Mouse (Mus musculus): ENCODE measurements at regions not wholly inside any gene's neighbourhood (a gene's known extent, or its start where the extent isn't known, plus 50 kb on each side); places are given as distances from the start of the nearest gene placed in this dataset.
"Not testable (repeated sequence)": the region's sequence is repeated elsewhere in the genome, so short reads cannot be mapped to it uniquely, and the experiment has no call there.

DNA sequence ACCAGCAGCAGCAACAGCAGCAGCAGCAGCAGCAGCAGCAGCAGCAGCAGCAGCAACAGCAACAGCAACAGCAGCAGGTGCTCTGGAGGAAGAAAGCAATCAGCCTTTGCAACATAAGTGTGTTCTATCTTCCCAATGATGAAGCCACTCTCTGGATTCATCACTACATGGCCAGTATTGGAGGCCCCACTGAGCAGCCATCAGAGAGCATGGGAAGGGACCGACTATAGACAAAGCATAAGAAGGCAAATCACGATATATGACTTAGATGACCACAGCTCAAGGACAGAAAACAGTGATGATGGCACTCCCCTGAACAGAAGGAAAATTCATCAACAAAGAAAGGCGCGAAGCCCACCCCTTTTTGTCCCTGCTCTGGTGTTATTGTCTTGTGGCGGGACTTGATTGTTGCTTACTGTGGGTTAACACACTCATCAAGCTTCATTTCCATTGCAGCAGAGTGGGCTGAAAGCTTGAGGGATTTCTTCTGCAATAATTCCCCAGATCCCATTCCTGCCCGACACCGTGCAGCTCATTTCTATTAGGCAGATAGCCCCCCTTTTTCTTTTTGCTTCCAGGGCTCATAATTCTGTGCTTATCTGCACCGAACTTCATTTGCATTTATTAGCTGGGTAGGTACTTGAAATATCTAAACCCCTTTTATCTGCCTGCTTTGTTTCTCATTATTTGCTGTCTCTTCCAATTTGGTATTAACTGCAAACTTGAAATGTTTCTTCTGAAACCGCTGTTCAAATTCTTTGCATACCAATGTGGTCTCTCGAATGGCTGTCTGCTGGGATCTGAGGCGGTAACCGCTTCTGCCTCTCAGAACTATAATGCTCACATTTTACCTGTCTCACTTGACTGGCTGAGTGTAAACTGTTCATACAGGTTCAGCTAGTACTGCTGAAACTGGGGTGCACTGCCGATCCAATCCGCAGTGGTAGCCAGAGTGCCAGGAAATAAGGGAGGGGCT, 296.5 kb downstream of the Hace1 start:
- 65% methylated on average over 14 of the region's 14 CpGs for WGBS
- Histone ChIP-seq H3K36me3 (ENCODE audit: control insufficient read depth, insufficient read depth, low read length) (no peaks in the 10 kb centered on the region), H3K4me1 (ENCODE audit: control insufficient read depth in 2 of 2, insufficient read depth in 2 of 2, low read length in 2 of 2) (peaks cover 3% of the 10 kb centered on the region in 2 experiments; a peak in 1 of 4 replicates), H3K4me3 (ENCODE audit: control insufficient read depth in 1 of 2, insufficient read depth in 1 of 2, low read depth in 1 of 2, low read length in 2 of 2) (no peak overlapping the region), H3K27me3 (ENCODE audit: control insufficient read depth, insufficient read depth, low read length) (no peaks in the 10 kb centered on the region), H3K27ac (replicated peaks in 1 of 2; ENCODE audit: control insufficient read depth in 1 of 2, insufficient read depth in 1 of 2, low read depth in 2 of 2, low read length in 2 of 2) (no peak overlapping the region), H3K9me3 (ENCODE audit: control insufficient read depth, low read length) (no peaks in the 10 kb centered on the region), H3K9ac (ENCODE audit: low read length) (no peak overlapping the region), H3K4me2 (ENCODE audit: low read length) (peak overlapping the region; percentile 11; the same call in 1 of the 2 replicates)
- ATAC-seq (ENCODE audit: insufficient number of reproducible peaks, insufficient read depth, low FRiP score, low read depth) = no peak

- H3K9ac ChIP-seq (ENCODE audit: low read length); H3K27ac ChIP-seq (replicated peaks in 1 of 2; ENCODE audit: control insufficient read depth in 1 of 2, insufficient read depth in 1 of 2, low read depth in 2 of 2, low read length in 2 of 2); H3K4me3 ChIP-seq (ENCODE audit: control insufficient read depth in 1 of 2, insufficient read depth in 1 of 2, low read depth in 1 of 2, low read length in 2 of 2); H3K4me1 ChIP-seq (ENCODE audit: control insufficient read depth in 2 of 2, insufficient read depth in 2 of 2, low read length in 2 of 2); H3K9me3 ChIP-seq (ENCODE audit: control insufficient read depth, low read length); H3K36me3 ChIP-seq (ENCODE audit: control insufficient read depth, insufficient read depth, low read length); ATAC-seq (ENCODE audit: insufficient number of reproducible peaks, insufficient read depth, low FRiP score, low read depth); H3K4me2 ChIP-seq (ENCODE audit: low read length); H3K27me3 ChIP-seq (ENCODE audit: control insufficient read depth, insufficient read depth, low read length): not testable (repeated sequence)
- 91% methylated on average over 19 of the region's 20 CpGs for WGBS
Measured at GRCm38 (mm10) chr10:45875287-45875686, 297.7 kb downstream of the Hace1 start.

DNA sequence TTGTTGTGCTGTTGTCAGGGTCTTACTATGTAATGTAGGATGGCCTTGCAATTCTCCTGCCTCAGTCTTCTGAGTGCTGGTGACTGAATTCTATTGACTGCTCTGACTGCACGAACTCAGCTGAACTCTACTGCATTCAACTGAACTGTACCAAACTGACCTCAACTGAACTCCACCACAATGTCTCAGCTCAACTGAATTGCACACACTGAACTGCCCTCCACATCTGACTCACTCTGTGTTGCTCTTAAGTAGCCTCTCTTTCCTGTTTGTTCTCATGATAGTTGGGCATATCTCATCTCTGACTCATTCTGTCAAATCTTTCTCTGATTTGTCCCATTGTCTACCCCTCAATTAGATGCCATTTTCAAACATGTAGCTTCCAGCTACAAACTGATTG, 306.1 kb downstream of the Hace1 start:
- WGBS = 76% methylated on average over 1 of the region's 1 CpGs
- no peaks in the 10 kb centered on the region for H3K9me3 ChIP-seq (ENCODE audit: control insufficient read depth, low read length)
- no peak overlapping the region for H3K4me2 ChIP-seq (ENCODE audit: low read length)
- peaks cover 2 to 3% of the 10 kb centered on the region in 2 experiments; a peak in 2 of 4 replicates for H3K4me1 ChIP-seq (ENCODE audit: control insufficient read depth in 2 of 2, insufficient read depth in 2 of 2, low read length in 2 of 2)
- H3K4me3 ChIP-seq (ENCODE audit: control insufficient read depth in 1 of 2, insufficient read depth in 1 of 2, low read depth in 1 of 2, low read length in 2 of 2) = no peak overlapping the region
- H3K9ac ChIP-seq (ENCODE audit: low read length) = no peak overlapping the region
- no peak overlapping the region for H3K27ac ChIP-seq (replicated peaks in 1 of 2; ENCODE audit: control insufficient read depth in 1 of 2, insufficient read depth in 1 of 2, low read depth in 2 of 2, low read length in 2 of 2)
- H3K27me3 ChIP-seq (ENCODE audit: control insufficient read depth, insufficient read depth, low read length) = no peaks in the 10 kb centered on the region
- H3K36me3 ChIP-seq (ENCODE audit: control insufficient read depth, insufficient read depth, low read length) = no peaks in the 10 kb centered on the region
- no peak for ATAC-seq (ENCODE audit: insufficient number of reproducible peaks, insufficient read depth, low FRiP score, low read depth)

- H3K4me2 ChIP-seq (ENCODE audit: low read length) = no peak overlapping the region
- no peak overlapping the region for H3K4me3 ChIP-seq (ENCODE audit: control insufficient read depth in 1 of 2, insufficient read depth in 1 of 2, low read depth in 1 of 2, low read length in 2 of 2)
- H3K9me3 ChIP-seq (ENCODE audit: control insufficient read depth, low read length) = no peaks in the 10 kb centered on the region
- no peak for ATAC-seq (ENCODE audit: insufficient number of reproducible peaks, insufficient read depth, low FRiP score, low read depth)
- H3K9ac ChIP-seq (ENCODE audit: low read length) = no peak overlapping the region
- no peak overlapping the region for H3K27ac ChIP-seq (replicated peaks in 1 of 2; ENCODE audit: control insufficient read depth in 1 of 2, insufficient read depth in 1 of 2, low read depth in 2 of 2, low read length in 2 of 2)
- no peaks in the 10 kb centered on the region for H3K27me3 ChIP-seq (ENCODE audit: control insufficient read depth, insufficient read depth, low read length)
- peaks cover 3 to 4% of the 10 kb centered on the region in 2 experiments; a peak in 2 of 4 replicates for H3K4me1 ChIP-seq (ENCODE audit: control insufficient read depth in 2 of 2, insufficient read depth in 2 of 2, low read length in 2 of 2)
- H3K36me3 ChIP-seq (ENCODE audit: control insufficient read depth, insufficient read depth, low read length) = no peaks in the 10 kb centered on the region
- 82% methylated on average over 2 of the region's 2 CpGs for WGBS
Measured at GRCm38 (mm10) chr10:45886636-45887035, 309.0 kb downstream of the Hace1 start.

- Histone ChIP-seq H3K9ac (ENCODE audit: low read length) (no peak overlapping the region), H3K4me1 (ENCODE audit: control insufficient read depth in 2 of 2, insufficient read depth in 2 of 2, low read length in 2 of 2) (peaks cover 3 to 4% of the 10 kb centered on the region in 2 experiments; a peak in 2 of 4 replicates), H3K4me3 (ENCODE audit: control insufficient read depth in 1 of 2, insufficient read depth in 1 of 2, low read depth in 1 of 2, low read length in 2 of 2) (no peak overlapping the region), H3K36me3 (ENCODE audit: control insufficient read depth, insufficient read depth, low read length) (no peaks in the 10 kb centered on the region), H3K9me3 (ENCODE audit: control insufficient read depth, low read length) (no peaks in the 10 kb centered on the region), H3K27me3 (ENCODE audit: control insufficient read depth, insufficient read depth, low read length) (no peaks in the 10 kb centered on the region), H3K27ac (replicated peaks in 1 of 2; ENCODE audit: control insufficient read depth in 1 of 2, insufficient read depth in 1 of 2, low read depth in 2 of 2, low read length in 2 of 2) (peak overlapping the region in 1 of 2 experiments; percentile 27; a peak in 1 of 4 replicates), H3K4me2 (ENCODE audit: low read length) (no peak overlapping the region)
- WGBS = 48% methylated on average over 4 of the region's 4 CpGs
- no peak for ATAC-seq (ENCODE audit: insufficient number of reproducible peaks, insufficient read depth, low FRiP score, low read depth)
Measured at GRCm38 (mm10) chr10:45888835-45889234, 311.2 kb downstream of the Hace1 start.

- WGBS = 75% methylated on average over 13 of the region's 13 CpGs
- no peak overlapping the region for H3K9ac ChIP-seq (ENCODE audit: low read length)
- H3K4me1 ChIP-seq (ENCODE audit: control insufficient read depth in 2 of 2, insufficient read depth in 2 of 2, low read length in 2 of 2) = peaks cover 3 to 4% of the 10 kb centered on the region in 2 experiments; a peak in 2 of 4 replicates
- no peak overlapping the region for H3K4me2 ChIP-seq (ENCODE audit: low read length)
- H3K4me3 ChIP-seq (ENCODE audit: control insufficient read depth in 1 of 2, insufficient read depth in 1 of 2, low read depth in 1 of 2, low read length in 2 of 2) = no peak overlapping the region
- H3K27me3 ChIP-seq (ENCODE audit: control insufficient read depth, insufficient read depth, low read length) = no peaks in the 10 kb centered on the region
- H3K27ac ChIP-seq (replicated peaks in 1 of 2; ENCODE audit: control insufficient read depth in 1 of 2, insufficient read depth in 1 of 2, low read depth in 2 of 2, low read length in 2 of 2) = no peak overlapping the region
- H3K36me3 ChIP-seq (ENCODE audit: control insufficient read depth, insufficient read depth, low read length) = no peaks in the 10 kb centered on the region
- ATAC-seq (ENCODE audit: insufficient number of reproducible peaks, insufficient read depth, low FRiP score, low read depth) = no peak
- no peaks in the 10 kb centered on the region for H3K9me3 ChIP-seq (ENCODE audit: control insufficient read depth, low read length)
Measured at GRCm38 (mm10) chr10:45889381-45889951, 311.8 kb downstream of the Hace1 start.

DNA sequence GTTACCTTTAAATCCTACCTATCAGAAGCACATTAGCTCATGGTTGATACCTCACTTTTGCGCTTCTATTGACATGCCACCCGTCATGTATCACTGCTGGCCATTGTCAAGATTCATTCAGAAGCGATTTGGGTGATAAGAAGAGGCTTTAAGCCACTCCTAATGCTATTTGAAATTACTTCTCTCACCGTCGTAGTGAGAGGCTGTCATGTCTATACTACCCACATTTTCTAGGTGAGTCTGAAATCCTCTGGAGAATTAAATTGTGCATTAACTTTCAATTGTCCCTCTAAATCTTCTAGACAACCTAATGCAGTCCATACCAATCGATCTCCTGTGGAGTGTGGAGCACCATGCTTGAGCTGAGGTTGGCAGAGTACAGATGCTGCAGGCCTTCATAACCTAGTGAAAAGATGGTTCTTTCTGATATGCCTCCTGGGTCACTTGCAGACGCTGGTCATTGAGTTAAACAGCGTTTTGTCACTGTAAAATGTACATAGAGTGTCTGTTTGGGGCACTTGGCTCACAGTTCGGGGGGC, 312.5 kb downstream of the Hace1 start:
- H3K27me3 ChIP-seq (ENCODE audit: control insufficient read depth, insufficient read depth, low read length) = no peaks in the 10 kb centered on the region
- 83% methylated on average over 9 of the region's 9 CpGs for WGBS
- peaks cover 3 to 4% of the 10 kb centered on the region in 2 experiments; a peak in 2 of 4 replicates for H3K4me1 ChIP-seq (ENCODE audit: control insufficient read depth in 2 of 2, insufficient read depth in 2 of 2, low read length in 2 of 2)
- no peak for ATAC-seq (ENCODE audit: insufficient number of reproducible peaks, insufficient read depth, low FRiP score, low read depth)
- no peaks in the 10 kb centered on the region for H3K36me3 ChIP-seq (ENCODE audit: control insufficient read depth, insufficient read depth, low read length)
- H3K4me3 ChIP-seq (ENCODE audit: control insufficient read depth in 1 of 2, insufficient read depth in 1 of 2, low read depth in 1 of 2, low read length in 2 of 2) = no peak overlapping the region
- no peak overlapping the region for H3K9ac ChIP-seq (ENCODE audit: low read length)
- H3K4me2 ChIP-seq (ENCODE audit: low read length) = no peak overlapping the region
- no peak overlapping the region for H3K27ac ChIP-seq (replicated peaks in 1 of 2; ENCODE audit: control insufficient read depth in 1 of 2, insufficient read depth in 1 of 2, low read depth in 2 of 2, low read length in 2 of 2)
- H3K9me3 ChIP-seq (ENCODE audit: control insufficient read depth, low read length) = no peaks in the 10 kb centered on the region

All from heart, embryonic 14.5 days (tissue).